Mouse (Mus musculus) liver, embryonic 12.5 days (tissue): Measurements from ENCODE around the gene Lair1. TPM values are rescaled to one million over a fixed set of nuclear protein-coding genes. Genes with fewer than 3 reads are reported as not detected.

Source experiments
- ATAC-seq: fragments of 200-750 bp; cut with Nextera tagmentation; 2 replicates; pipeline ENCODE4 v1.8.0; 2017; ENCODE audit warnings: moderate number of reproducible peaks, mild to moderate bottlenecking, moderate library complexity
- H3K27ac ChIP-seq: fragments of 300-500 bp; sonication (generic); 2 replicates; pipeline ENCODE4 v1.5.1; 2016; ENCODE audit warnings: mild to moderate bottlenecking
- H3K27me3 ChIP-seq: fragments of 300-500 bp; sonication (generic); replicated peaks from 2 replicates; pipeline ENCODE4 v1.6.1; 2016; ENCODE audit warnings: mild to moderate bottlenecking, moderate library complexity
- H3K36me3 ChIP-seq: fragments of 300-500 bp; sonication (generic); 2 replicates; pipeline ENCODE4 v1.6.1; 2016; ENCODE audit warnings: mild to moderate bottlenecking, moderate library complexity
- H3K4me1 ChIP-seq: fragments of 300-500 bp; sonication (generic); 2 replicates; pipeline ENCODE4 v1.6.1; 2016
- H3K4me2 ChIP-seq: fragments of 300-500 bp; sonication (generic); 2 replicates; pipeline ENCODE4 v1.6.1; 2016; ENCODE audit warnings: mild to moderate bottlenecking, moderate library complexity
- H3K4me3 ChIP-seq: fragments of 300-500 bp; sonication (generic); 2 replicates; pipeline ENCODE4 v1.5.1; 2016; ENCODE audit warnings: mild to moderate bottlenecking, moderate library complexity
- H3K9ac ChIP-seq: fragments of 300-500 bp; sonication (generic); 2 replicates; pipeline ENCODE4 v1.6.1; 2016; ENCODE audit warnings: mild to moderate bottlenecking, moderate library complexity
- H3K9me3 ChIP-seq: fragments of 300-500 bp; sonication (generic); replicated peaks from 2 replicates; pipeline ENCODE4 v1.6.1; 2016; ENCODE audit warnings: mild to moderate bottlenecking, moderate library complexity
- WGBS: fragments of 180-500 bp; shearing (Covaris S2); methylation state at CpG from one replicate; pipeline ENCODE4 v1.1.7; 2016; ENCODE audit not compliant: insufficient replicate concordance; 5-methylcytosine and 5-hydroxymethylcytosine counted together
- polyA plus RNA-seq: library from polyadenylated mRNA; unstranded; fragments of >200 nt; fragmentation: Nextera tagmentation; extraction: Ambion mirVana; gene quantifications from 2 replicates; pipeline ENCODE4 v1.2.1, GENCODE M21; 2016

Lair1 gene
- polyA plus RNA-seq, 1 experiment from 2014 or later, result 1.0 TPM

DNA sequence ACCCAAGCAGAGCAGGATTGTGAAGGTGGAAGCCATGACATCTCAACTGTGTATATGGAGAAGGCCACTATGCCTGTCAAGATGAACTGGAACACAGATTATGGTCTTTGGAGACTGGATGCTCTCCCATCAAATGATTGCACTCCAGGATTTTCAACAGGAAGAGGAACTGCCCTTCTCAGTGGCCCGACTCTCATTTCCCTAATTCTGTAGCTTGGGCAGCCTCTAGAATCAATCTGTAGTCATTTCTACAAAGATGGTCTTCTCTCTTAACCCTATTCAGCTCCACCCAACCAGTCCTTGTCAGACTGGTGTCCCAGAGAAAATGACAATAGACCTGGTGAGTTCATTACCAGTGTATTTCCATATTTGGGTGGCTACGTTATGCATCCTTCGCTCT, 105.6 kb downstream of the Lair1 start:
- H3K9me3 ChIP-seq, result no peaks in the 10 kb centered on the region
- no peak overlapping the region for H3K4me3 ChIP-seq
- 66% methylated on average over 3 of the region's 3 CpGs for WGBS
- H3K4me1 ChIP-seq, result no peaks in the 10 kb centered on the region
- H3K9ac ChIP-seq, result no peak overlapping the region
- no peak for ATAC-seq
- H3K27ac ChIP-seq, result no peak overlapping the region
- no peaks in the 10 kb centered on the region for H3K36me3 ChIP-seq
- no peak overlapping the region for H3K4me2 ChIP-seq
- no peaks in the 10 kb centered on the region for H3K27me3 ChIP-seq

Other genes starting within 250 kb of the Lair1 start
- not detected in 2 replicates for gene Gm15448, start 237.5 kb downstream of the Lair1 start, polyA plus RNA-seq
- 0.35 and 0.44 TPM in 2 replicates for gene Pira2, start 218.2 kb downstream of the Lair1 start, polyA plus RNA-seq
- 0.15 and 0.18 TPM in 2 replicates for gene Gm14548, start 165.1 kb downstream of the Lair1 start, polyA plus RNA-seq
- gene Lilra6, start 147.7 kb downstream of the Lair1 start, polyA plus RNA-seq, result 0.12 and 0.20 TPM in 2 replicates
- gene Ttyh1, start 56.2 kb upstream of the Lair1 start, polyA plus RNA-seq, result 0.48 and 0.77 TPM in 2 replicates
- 39.3 and 44.5 TPM in 2 replicates for gene Leng8, start 73.8 kb upstream of the Lair1 start, polyA plus RNA-seq
- gene Leng9, start 87.2 kb upstream of the Lair1 start, polyA plus RNA-seq, result 1.2 and 1.5 TPM in 2 replicates
- gene Cdc42ep5, start 101.7 kb upstream of the Lair1 start, polyA plus RNA-seq, result 10.5 TPM in 2 replicates
- gene Lilra5, start 174.6 kb upstream of the Lair1 start, polyA plus RNA-seq, result 0.10 and 0.14 TPM in 2 replicates